8 mouse cellular contexts compared by ENCODE assay signal in genomic region chr11:103067457-103068001, GRCm38 (mm10). TPM values are rescaled to one million over a fixed set of nuclear protein-coding genes. Genes with fewer than 3 reads are reported as not detected.
A peak's percentile ranks its signal among the peaks of the same experiment; 100 is the strongest.
DNase-seq lines count a peak whose midpoint lies in the region.
"Had no signal": no experiment of that assay in that cellular context is flagged by ENCODE, and none has a peak within 500 bp of the region (broad histone marks: within the 10 kb centered on the region; RNA-seq: fewer than 3 reads in every experiment).

No protein-coding gene starts in this region.

- peak; percentile 31 for DNase-seq in right cerebral cortex, postnatal 14 days
- DNase-seq in right cerebral cortex, postnatal 10 days (ENCODE audit: low spot score in 2 of 2), result no peak
- peak; percentile 83 to 92 for DNase-seq in gastrocnemius, adult 8-10 months (ENCODE audit: low spot score in 2 of 2)
- DNase-seq in kidney, postnatal 10 days, result peak; percentile 18
- no peak for DNase-seq in frontal cortex, postnatal 36 days (ENCODE audit: low spot score in 2 of 2)
- no peak for DNase-seq in right cerebral cortex, postnatal 25 days
- DNase-seq in neural tube, embryonic 10.5 days (ENCODE audit: extremely low spot score, low spot score), result no peak
- DNase-seq: thymus, adult 18-20 months had no signal

RNA-seq across cellular contexts. Expression of gene Plcd3, which starts 33.9 kb away (rescaled TPM):
- 1 to 10 TPM; 5.0 to 5.9 (median 5.5) TPM for total RNA-seq in gastrocnemius, adult 8-10 months (2022)

RNA-seq across cellular contexts. Expression of gene Acbd4, which starts 34.0 kb away (rescaled TPM):
- total RNA-seq in gastrocnemius, adult 8-10 months (2022), result 10 to 100 TPM; 25.6 to 46.5 (median 41.0) TPM

RNA-seq across cellular contexts. Expression of gene Dcakd, which starts 39.4 kb away (rescaled TPM):
- total RNA-seq in gastrocnemius, adult 8-10 months (2022), result 10 to 100 TPM; 10.3 to 15.1 (median 13.0) TPM

RNA-seq across cellular contexts. Expression of gene Nmt1, which starts 39.5 kb away (rescaled TPM):
- total RNA-seq in gastrocnemius, adult 8-10 months (2022), result 10 to 100 TPM; 44.4 to 52.7 (median 50.5) TPM

RNA-seq across cellular contexts. Expression of gene Hexim1, which starts 48.5 kb away (rescaled TPM):
- 10 to 100 TPM; 15.1 to 25.6 (median 18.7) TPM for total RNA-seq in gastrocnemius, adult 8-10 months (2022)

Comparison
In these comparisons a context has a peak if more than half of its experiments do, and no peak if none do; other contexts are left out.
1. DNase-seq: peak in right cerebral cortex, postnatal 14 days (single experiment), gastrocnemius, adult 8-10 months (2 of 2) and kidney, postnatal 10 days (single experiment); none in right cerebral cortex, postnatal 10 days (0 of 2), frontal cortex, postnatal 36 days (0 of 2), right cerebral cortex, postnatal 25 days (single experiment) and neural tube, embryonic 10.5 days (single experiment).